Mouse (Mus musculus): ENCODE data around the gene Tshz2.

GRCm38 (mm10) chr2:169935642-169936041 is 302.8 kb downstream of the Tshz2 start:
- TF ChIP-seq CTCF (IDR thresholded peaks at IDR 0.05; ENCODE audit: borderline replicate concordance, extremely low read depth, insufficient read depth, insufficient read length) (no peak), POLR2A (IDR thresholded peaks at IDR 0.05; ENCODE audit: borderline replicate concordance, extremely low read depth, insufficient read depth, insufficient read length, poor library complexity, severe bottlenecking) (no peak)
